Mouse (Mus musculus): ENCODE data around the gene Prpf3.
"Not testable (repeated sequence)": the region's sequence is repeated elsewhere in the genome, so short reads cannot be mapped to it uniquely, and the experiment has no call there.

Prpf3 gene

GRCm38 (mm10) chr3:95881979-95882815, 26.5 kb upstream of the Prpf3 start, which contains the start of gene Ciart:
Gene Ciart (minus strand): TSS chr3:95882251.
- DNase-seq (ENCODE audit: low spot score) = peak; percentile 99

- no peak for DNase-seq (ENCODE audit: low spot score)
Measured at GRCm38 (mm10) chr3:95879063-95879462, 23.4 kb upstream of the Prpf3 start.

GRCm38 (mm10) chr3:95872048-95872447, 16.4 kb upstream of the Prpf3 start:
- DNase-seq (ENCODE audit: low spot score) = no peak

- peak; percentile 88 for DNase-seq (ENCODE audit: low spot score)
Measured at GRCm38 (mm10) chr3:95871392-95871867, 15.7 kb upstream of the Prpf3 start, which contains the start of gene Mrps21. Gene Mrps21 (minus strand): TSS chr3:95871519.

GRCm38 (mm10) chr3:95870976-95871375, 15.3 kb upstream of the Prpf3 start:
- DNase-seq (ENCODE audit: low spot score) = no peak

GRCm38 (mm10) chr3:95867408-95867807, 11.7 kb upstream of the Prpf3 start:
- no peak for DNase-seq (ENCODE audit: low spot score)

GRCm38 (mm10) chr3:95866071-95866470, 10.4 kb upstream of the Prpf3 start:
- DNase-seq (ENCODE audit: low spot score) = no peak

- no peak for DNase-seq (ENCODE audit: low spot score)
Measured at GRCm38 (mm10) chr3:95865571-95865970, 9.9 kb upstream of the Prpf3 start.

- DNase-seq (ENCODE audit: low spot score) = no peak
Measured at GRCm38 (mm10) chr3:95865050-95865449, 9.4 kb upstream of the Prpf3 start.

- no peak for DNase-seq (ENCODE audit: low spot score)
Measured at GRCm38 (mm10) chr3:95863578-95863977, 7.9 kb upstream of the Prpf3 start.

GRCm38 (mm10) chr3:95861796-95862195, 6.1 kb upstream of the Prpf3 start:
- peak; percentile 82 for DNase-seq (ENCODE audit: low spot score)

- DNase-seq (ENCODE audit: low spot score) = no peak
Measured at GRCm38 (mm10) chr3:95861216-95861615, 5.5 kb upstream of the Prpf3 start.

GRCm38 (mm10) chr3:95860323-95860722, 4.6 kb upstream of the Prpf3 start:
- DNase-seq (ENCODE audit: low spot score) = peak; percentile 48

GRCm38 (mm10) chr3:95858278-95858677, 2.6 kb upstream of the Prpf3 start:
- DNase-seq (ENCODE audit: low spot score) = not testable (repeated sequence)

GRCm38 (mm10) chr3:95857050-95857449, 1.4 kb upstream of the Prpf3 start:
- not testable (repeated sequence) for DNase-seq (ENCODE audit: low spot score)

- DNase-seq (ENCODE audit: low spot score) = peak; percentile 65
Measured at GRCm38 (mm10) chr3:95856115-95856514, 430 bp upstream of the Prpf3 start.

- DNase-seq (ENCODE audit: low spot score) = no peak
Measured at GRCm38 (mm10) chr3:95851317-95851716, 4.4 kb downstream of the Prpf3 start.

GRCm38 (mm10) chr3:95850611-95851010, 5.1 kb downstream of the Prpf3 start:
- no peak for DNase-seq (ENCODE audit: low spot score)

- DNase-seq (ENCODE audit: low spot score) = no peak
Measured at GRCm38 (mm10) chr3:95842503-95843214, 13.0 kb downstream of the Prpf3 start.

GRCm38 (mm10) chr3:95839250-95839649, 16.4 kb downstream of the Prpf3 start:
- no peak for DNase-seq (ENCODE audit: low spot score)

- DNase-seq (ENCODE audit: low spot score) = no peak
Measured at GRCm38 (mm10) chr3:95829053-95829452, 26.6 kb downstream of the Prpf3 start.

GRCm38 (mm10) chr3:95826275-95826674, 29.4 kb downstream of the Prpf3 start:
- no peak for DNase-seq (ENCODE audit: low spot score)
